Mouse (Mus musculus) forebrain, embryonic 11.5 days (tissue): Measurements from ENCODE around the gene Ccdc85c. TPM values are rescaled to one million over a fixed set of nuclear protein-coding genes. Genes with fewer than 3 reads are reported as not detected.

Experiments
- ATAC-seq: fragments of 200-750 bp; cut with Nextera tagmentation; replicated peaks from 2 replicates; pipeline ENCODE4 v1.8.0; 2017; ENCODE audit warnings: moderate TSS enrichment; ENCODE audit not compliant: low FRiP score
- DNase-seq: peaks from one replicate; pipeline ENCODE4 v3.0.0-alpha.2; 2017; ENCODE audit warnings: low spot score
- H3K27ac ChIP-seq: fragments of 300-500 bp; sonication (generic); 2 replicates; pipeline ENCODE4 v1.5.1; 2014; ENCODE audit warnings: low read depth, low read length
- H3K27me3 ChIP-seq: fragments of 300-500 bp; sonication (generic); 2 replicates; pipeline ENCODE4 v1.6.1; 2014; ENCODE audit warnings: mild to moderate bottlenecking, low read length, mixed read lengths; ENCODE audit not compliant: control insufficient read depth, insufficient read depth
- H3K36me3 ChIP-seq: fragments of 300-500 bp; sonication (generic); 2 replicates; pipeline ENCODE4 v1.6.1; 2014; ENCODE audit warnings: mild to moderate bottlenecking, low read length, moderate library complexity, mixed read lengths; ENCODE audit not compliant: control insufficient read depth, insufficient read depth
- H3K4me1 ChIP-seq: fragments of 300-500 bp; sonication (generic); replicated peaks from 2 replicates; pipeline ENCODE4 v1.6.1; 2014; ENCODE audit warnings: low read length, mixed read lengths; ENCODE audit not compliant: control insufficient read depth, insufficient read depth
- H3K4me2 ChIP-seq: fragments of 300-500 bp; sonication (generic); 2 replicates; pipeline ENCODE4 v1.6.1; 2014; ENCODE audit warnings: low read depth, mild to moderate bottlenecking, low read length, moderate library complexity, mixed read lengths; ENCODE audit not compliant: severe bottlenecking
- H3K4me3 ChIP-seq: fragments of 300-500 bp; sonication (generic); 2 replicates; pipeline ENCODE4 v1.5.1; 2014; ENCODE audit warnings: low read depth, low read length
- H3K9ac ChIP-seq: fragments of 300-500 bp; sonication (generic); 2 replicates; pipeline ENCODE4 v1.6.1; 2014; ENCODE audit warnings: low read length
- H3K9me3 ChIP-seq: fragments of 300-500 bp; sonication (generic); 2 replicates; pipeline ENCODE4 v1.6.1; 2016; ENCODE audit warnings: low read length, mixed read lengths; ENCODE audit not compliant: control insufficient read depth
- WGBS: fragments of 180-500 bp; shearing (Covaris S2); extraction: QIAGEN DNeasy Blood & Tissue Kit; methylation state at CpG from one replicate; pipeline ENCODE4 v1.1.7; 2014; 5-methylcytosine and 5-hydroxymethylcytosine counted together
- polyA plus RNA-seq: library from polyadenylated mRNA; unstranded; fragments of >200 nt; fragmentation: Nextera tagmentation; extraction: Ambion mirVana; gene quantifications from 2 replicates; pipeline ENCODE4 v1.2.1, GENCODE M21; 2014

Ccdc85c gene
- 18.0 and 18.8 TPM in 2 replicates for polyA plus RNA-seq

DNA sequence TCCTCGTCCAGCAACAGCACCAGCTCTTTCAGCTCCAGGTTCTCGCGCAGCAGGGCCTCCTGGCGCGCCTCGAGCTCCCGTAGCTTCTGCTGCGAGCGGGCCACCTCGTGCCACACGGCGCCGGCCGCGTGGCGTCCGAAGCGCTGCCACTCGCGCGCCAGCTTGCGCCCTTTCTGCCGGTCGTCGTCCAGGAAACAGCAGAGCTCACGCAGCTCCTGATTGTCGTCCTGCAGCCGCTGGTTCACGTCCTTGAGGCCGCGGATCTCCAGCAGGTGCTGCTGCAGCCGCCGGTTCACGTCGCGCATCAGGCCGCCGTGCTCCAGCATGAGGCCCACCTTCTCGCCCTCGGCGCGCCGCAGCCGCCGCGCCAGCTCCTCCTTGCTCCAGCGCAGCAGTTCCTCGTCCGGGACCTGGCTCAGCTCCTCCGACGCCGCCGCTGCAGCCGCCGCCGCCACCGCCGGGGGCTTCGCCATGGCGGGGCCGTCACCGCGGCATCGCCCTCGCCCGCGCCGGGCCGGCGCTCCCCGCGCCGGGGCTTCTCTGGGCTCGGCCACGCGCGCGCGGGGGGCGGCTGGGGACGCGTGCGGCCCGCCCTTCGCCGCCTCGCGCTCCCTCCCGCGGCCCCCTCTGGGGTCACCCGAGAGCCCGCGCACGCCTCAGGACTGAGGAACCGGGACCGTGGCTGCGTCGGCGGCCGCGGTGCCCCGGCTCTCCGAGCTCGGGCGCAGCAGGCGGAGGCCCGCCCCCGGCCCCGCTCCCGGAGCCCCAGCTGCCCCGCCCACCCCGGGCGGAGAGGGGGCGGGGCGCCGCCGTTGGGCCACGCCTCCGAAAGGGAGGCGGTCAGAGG, at the start of gene Ccdc85c:
Gene Ccdc85c, minus strand, starts transcription at position 765 of the 847 bp plus-strand sequence.
- peaks cover 48% of the 10 kb centered on the region for H3K4me1 ChIP-seq
- ATAC-seq (no peak; the same call in 1 of the 2 replicates), DNase-seq (peak; percentile 81)
- H3K9ac ChIP-seq, result peak within 1 kb of the TSS; percentile 85
- peak within 1 kb of the TSS; percentile 99 for H3K4me2 ChIP-seq
- no peaks in the 10 kb centered on the region for H3K27me3 ChIP-seq
- under 1% methylated on average over 100 of the region's 120 CpGs for WGBS
- H3K4me3 ChIP-seq, result peak within 1 kb of the TSS; percentile 80
- no peaks in the 10 kb centered on the region for H3K9me3 ChIP-seq
- peak within 1 kb of the TSS; percentile 95 for H3K27ac ChIP-seq
- H3K36me3 ChIP-seq, result no peaks in the 10 kb centered on the region

DNA sequence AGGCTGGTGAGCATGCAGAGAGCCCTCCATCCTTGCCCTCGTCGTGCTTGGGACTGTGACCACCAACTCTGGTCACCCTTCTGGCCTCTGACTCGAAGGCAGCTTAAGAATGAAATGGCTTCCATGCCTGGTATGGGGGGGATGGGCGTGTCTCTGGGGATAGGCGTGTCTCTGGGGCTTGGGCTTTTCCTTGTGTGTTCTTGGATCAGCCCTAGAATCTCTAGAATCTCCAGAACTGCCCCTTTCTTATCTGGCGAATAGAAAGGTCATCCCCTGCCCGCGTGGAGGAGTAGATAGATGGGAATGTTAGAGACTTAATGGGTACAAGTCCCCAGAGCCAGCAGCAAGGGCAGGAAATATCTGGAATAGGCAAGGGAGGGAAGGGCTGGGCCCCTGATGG, 44.9 kb upstream of the Ccdc85c start:
- peak overlapping the region; percentile 15; the same call in 1 of the 2 replicates for H3K4me2 ChIP-seq
- H3K4me3 ChIP-seq, result no peak overlapping the region
- no peaks in the 10 kb centered on the region for H3K9me3 ChIP-seq
- peaks cover 5% of the 10 kb centered on the region; the same call in 1 of the 2 replicates for H3K27me3 ChIP-seq
- H3K27ac ChIP-seq, result peak overlapping the region; percentile 94
- DNase-seq (peak; percentile 75), ATAC-seq (peak; percentile 6)
- H3K4me1 ChIP-seq, result peaks cover 42% of the 10 kb centered on the region
- 1% methylated on average over 8 of the region's 8 CpGs for WGBS
- peak overlapping the region; percentile 2 for H3K9ac ChIP-seq
- no peaks in the 10 kb centered on the region for H3K36me3 ChIP-seq

DNA sequence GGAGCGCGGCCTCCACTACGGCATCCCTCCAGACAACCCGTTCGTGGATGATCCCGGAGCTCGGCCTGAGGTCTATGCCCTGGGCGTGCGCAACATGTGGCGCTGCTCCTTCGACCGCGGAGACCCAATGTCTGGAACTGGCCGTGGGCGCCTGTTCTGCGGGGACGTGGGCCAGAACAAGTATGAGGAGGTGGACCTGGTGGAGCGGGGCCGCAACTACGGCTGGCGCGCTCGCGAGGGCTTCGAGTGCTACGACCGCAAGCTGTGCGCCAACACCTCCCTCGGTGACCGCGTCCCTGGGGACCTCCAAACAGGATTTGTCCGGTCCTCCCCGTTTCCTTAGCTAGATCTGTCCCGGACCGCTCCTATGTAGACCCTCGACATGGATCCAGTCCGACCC, 43.3 kb upstream of the Ccdc85c start:
- peaks cover 5% of the 10 kb centered on the region; the same call in 1 of the 2 replicates for H3K27me3 ChIP-seq
- 15% methylated on average over 37 of the region's 37 CpGs for WGBS
- no peak overlapping the region for H3K4me3 ChIP-seq
- peak overlapping the region; percentile 24; the same call in 1 of the 2 replicates for H3K9ac ChIP-seq
- ATAC-seq, result no peak
- peak overlapping the region; percentile 9; the same call in 1 of the 2 replicates for H3K4me2 ChIP-seq
- no peak for DNase-seq
- H3K27ac ChIP-seq, result no peak overlapping the region
- no peaks in the 10 kb centered on the region for H3K36me3 ChIP-seq
- H3K9me3 ChIP-seq, result no peaks in the 10 kb centered on the region
- H3K4me1 ChIP-seq, result peaks cover 42% of the 10 kb centered on the region

DNA sequence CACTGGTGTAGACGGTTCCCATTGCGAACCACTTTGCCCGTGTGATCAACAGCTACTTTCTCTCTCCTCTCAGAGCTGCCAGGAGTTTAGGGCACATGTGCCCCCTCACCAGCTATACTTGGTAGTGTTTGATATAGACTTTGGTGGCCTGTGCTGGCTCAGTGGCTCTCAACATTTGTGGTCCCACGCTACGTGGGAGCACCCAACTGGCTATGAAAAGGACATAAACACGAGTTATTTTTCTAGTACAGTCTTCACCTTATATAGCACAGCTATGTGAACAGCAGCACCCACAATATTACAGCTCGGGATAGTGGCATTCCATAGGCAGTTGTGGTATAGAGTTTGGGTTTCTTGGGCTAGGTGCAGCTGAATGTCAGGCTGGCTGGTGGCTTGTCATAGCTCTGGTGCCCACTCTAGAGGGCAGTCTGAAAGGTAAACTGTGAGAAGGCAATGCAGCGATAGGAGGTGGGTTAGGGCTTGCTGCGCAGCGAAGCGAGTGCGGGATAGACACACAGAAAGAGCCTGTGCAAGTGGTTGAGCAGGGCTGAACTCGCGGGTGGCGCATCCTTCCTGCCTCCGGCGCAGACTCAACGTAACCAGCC, 42.7 kb upstream of the Ccdc85c start:
- DNase-seq (no peak), ATAC-seq (no peak)
- Histone ChIP-seq H3K9ac (peak overlapping the region; percentile 24), H3K36me3 (no peaks in the 10 kb centered on the region), H3K4me2 (peak overlapping the region; percentile 9; the same call in 1 of the 2 replicates), H3K27ac (no peak overlapping the region), H3K9me3 (no peaks in the 10 kb centered on the region), H3K27me3 (peaks cover 5% of the 10 kb centered on the region; the same call in 1 of the 2 replicates), H3K4me3 (no peak overlapping the region), H3K4me1 (peaks cover 42% of the 10 kb centered on the region)
- WGBS, result 15% methylated on average over 18 of the region's 18 CpGs

DNA sequence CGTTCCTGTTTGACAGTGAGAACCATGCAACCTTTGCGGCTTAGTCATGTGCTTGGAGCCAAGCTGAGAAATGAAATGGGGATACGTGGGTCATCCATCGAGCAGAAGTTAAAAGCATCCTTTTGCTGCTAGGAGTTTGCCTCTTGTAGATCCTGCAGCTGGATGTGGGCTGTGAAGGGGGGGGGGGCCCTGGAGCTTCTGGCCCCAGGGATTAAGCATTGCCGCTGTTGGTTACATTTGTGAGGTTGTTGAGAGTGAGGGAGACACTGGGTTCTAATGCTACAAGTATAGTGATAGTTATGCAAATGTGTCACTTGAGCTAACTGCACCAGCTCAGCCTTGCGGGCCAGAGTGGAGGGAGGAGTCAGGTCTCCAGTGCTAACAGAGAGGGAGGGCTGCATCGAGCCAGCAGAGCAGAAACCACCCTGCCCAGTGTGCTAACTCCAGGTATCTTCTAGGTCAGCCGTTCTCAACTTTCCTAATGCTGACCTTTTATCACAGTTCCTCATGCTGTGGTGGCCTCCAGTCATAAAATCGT, 42.0 kb upstream of the Ccdc85c start:
- Histone ChIP-seq H3K9ac (no peak overlapping the region), H3K36me3 (no peaks in the 10 kb centered on the region), H3K27me3 (peaks cover 5% of the 10 kb centered on the region; the same call in 1 of the 2 replicates), H3K27ac (no peak overlapping the region), H3K4me2 (no peak overlapping the region), H3K4me3 (no peak overlapping the region), H3K9me3 (no peaks in the 10 kb centered on the region), H3K4me1 (peaks cover 42% of the 10 kb centered on the region)
- 2% methylated on average over 9 of the region's 9 CpGs for WGBS
- ATAC-seq, result peak; percentile 35; the same call in 1 of the 2 replicates
- peak; percentile 69 for DNase-seq

DNA sequence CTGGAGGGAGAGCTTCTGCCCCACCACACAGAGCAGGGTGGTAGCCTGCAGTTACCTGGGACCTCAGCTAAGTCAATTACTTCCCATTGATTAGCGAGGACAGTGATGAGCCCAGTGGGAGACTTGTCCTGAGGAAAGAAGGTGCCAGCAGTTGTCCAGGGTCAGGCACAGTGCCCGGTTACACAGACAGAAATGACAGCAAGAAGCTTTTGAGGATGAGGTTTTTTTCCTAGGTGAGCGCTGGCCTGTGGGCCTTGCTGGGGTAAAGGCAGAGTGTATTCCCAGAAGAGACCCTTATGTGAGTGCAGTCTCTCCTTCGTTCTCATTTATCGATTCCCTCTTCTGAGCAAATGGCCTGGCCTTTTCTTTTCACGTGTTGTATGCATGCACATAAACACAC, 41.4 kb upstream of the Ccdc85c start:
- 25% methylated on average over 6 of the region's 6 CpGs for WGBS
- H3K27me3 ChIP-seq, result peaks cover 5% of the 10 kb centered on the region; the same call in 1 of the 2 replicates

DNA sequence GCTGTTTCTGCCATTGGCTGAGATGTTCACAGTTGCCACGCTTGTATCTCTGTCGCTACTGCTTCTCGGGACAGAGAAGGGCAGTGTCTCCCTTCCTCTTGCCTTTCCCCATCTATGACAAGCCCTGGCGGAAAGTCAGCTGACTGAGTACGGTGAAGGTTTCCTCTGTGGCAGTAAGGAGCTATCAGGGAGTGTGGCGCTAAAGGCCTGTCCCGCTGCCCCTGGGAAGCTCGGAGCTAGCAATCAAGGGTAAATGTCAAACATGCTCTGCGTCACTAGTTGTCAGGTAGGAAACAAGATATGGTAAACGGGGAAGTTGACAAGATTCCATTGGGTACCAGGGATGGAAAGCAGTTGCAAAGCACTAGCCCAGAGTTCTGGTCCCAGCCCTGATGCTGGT, 40.6 kb upstream of the Ccdc85c start:
- Histone ChIP-seq H3K36me3 (no peaks in the 10 kb centered on the region), H3K9ac (no peak overlapping the region), H3K4me2 (no peak overlapping the region), H3K4me3 (no peak overlapping the region), H3K27me3 (peaks cover 5% of the 10 kb centered on the region; the same call in 1 of the 2 replicates), H3K4me1 (peaks cover 33% of the 10 kb centered on the region), H3K9me3 (no peaks in the 10 kb centered on the region), H3K27ac (no peak overlapping the region)
- whole genome bisulfite sequencing, result 49% methylated on average over 10 of the region's 10 CpGs
- peak; percentile 52 for DNase-seq
- no peak for ATAC-seq

More for the DNA sequence above, 41.4 kb upstream of the Ccdc85c start:
- Histone ChIP-seq H3K9me3 (no peaks in the 10 kb centered on the region), H3K27ac (no peak overlapping the region), H3K9ac (no peak overlapping the region), H3K36me3 (no peaks in the 10 kb centered on the region), H3K4me2 (no peak overlapping the region), H3K4me3 (no peak overlapping the region), H3K4me1 (peaks cover 38% of the 10 kb centered on the region)
- peak; percentile 52 for DNase-seq
- ATAC-seq, result no peak

DNA sequence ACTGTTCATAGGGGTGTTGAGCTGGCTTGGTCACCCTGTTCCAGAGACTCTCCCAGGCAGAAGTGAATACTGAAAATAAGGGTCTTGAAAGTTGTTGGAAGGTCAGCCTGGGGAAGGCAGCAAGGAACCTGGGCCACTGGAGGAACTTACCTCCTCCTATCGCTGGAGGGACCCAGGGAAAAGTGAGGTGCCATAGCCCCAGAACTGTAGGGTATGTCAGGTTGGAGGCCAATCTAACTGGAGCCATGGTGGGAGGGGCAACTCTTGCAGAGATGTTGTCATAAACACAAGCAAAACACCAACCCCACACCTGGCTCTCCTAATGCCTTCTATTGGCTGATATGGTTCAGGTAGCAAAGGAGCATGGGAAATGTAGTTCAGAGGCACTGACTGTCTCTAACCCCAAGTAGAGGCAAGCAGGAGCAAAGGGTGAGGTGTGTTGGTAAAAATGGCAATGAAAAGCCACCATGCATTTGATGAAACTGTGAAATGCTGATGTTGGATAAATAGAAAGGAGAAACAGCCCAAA, 38.1 kb upstream of the Ccdc85c start:
- no peaks in the 10 kb centered on the region for H3K9me3 ChIP-seq
- H3K36me3 ChIP-seq, result no peaks in the 10 kb centered on the region
- 96% methylated on average over 1 of the region's 1 CpGs for WGBS
- peaks cover 17% of the 10 kb centered on the region for H3K4me1 ChIP-seq
- no peak overlapping the region for H3K4me3 ChIP-seq
- H3K27ac ChIP-seq, result no peak overlapping the region
- H3K27me3 ChIP-seq, result peaks cover 3% of the 10 kb centered on the region; the same call in 1 of the 2 replicates
- ATAC-seq (no peak), DNase-seq (no peak)
- no peak overlapping the region for H3K9ac ChIP-seq
- no peak overlapping the region for H3K4me2 ChIP-seq
